Mouse (Mus musculus) E14TG2a.4 (cell line): ENCODE measurements around the gene Hectd4.
"Not testable (repeated sequence)": the region's sequence is repeated elsewhere in the genome, so short reads cannot be mapped to it uniquely, and the experiment has no call there.

Source experiments
- H3K27me3 ChIP-seq: 2 replicates; pipeline ENCODE4 v1.6.1; 2014; ENCODE audit warnings: low read length, control low read depth; ENCODE audit not compliant: insufficient read depth
- H3K36me3 ChIP-seq: 2 replicates; pipeline ENCODE4 v1.6.1; 2014; ENCODE audit warnings: low read length, control low read depth; ENCODE audit not compliant: insufficient read depth
- H3K4me1 ChIP-seq: replicated peaks from 2 replicates; pipeline ENCODE4 v1.6.1; 2014; ENCODE audit warnings: low read depth, low read length, control low read depth
- H3K4me3 ChIP-seq: replicated peaks from 2 replicates; pipeline ENCODE4 v1.5.1; 2014; ENCODE audit warnings: mild to moderate bottlenecking, low read length
- H3K9me3 ChIP-seq: 2 replicates; pipeline ENCODE4 v1.6.1; 2014; ENCODE audit warnings: low read length, control low read depth
- CTCF ChIP-seq: conservative IDR thresholded peaks from 2 replicates; pipeline ENCODE4 v1.5.1; 2014; ENCODE audit warnings: low read length
- NANOG ChIP-seq: IDR thresholded peaks from 2 replicates; pipeline ENCODE4 v1.6.1; 2014; ENCODE audit warnings: borderline replicate concordance, low read length, mixed read lengths
- POU5F1 ChIP-seq: IDR thresholded peaks from 2 replicates; pipeline ENCODE4 v1.6.1; 2014; ENCODE audit warnings: low read length, borderline replicate concordance

Hectd4 gene

DNA sequence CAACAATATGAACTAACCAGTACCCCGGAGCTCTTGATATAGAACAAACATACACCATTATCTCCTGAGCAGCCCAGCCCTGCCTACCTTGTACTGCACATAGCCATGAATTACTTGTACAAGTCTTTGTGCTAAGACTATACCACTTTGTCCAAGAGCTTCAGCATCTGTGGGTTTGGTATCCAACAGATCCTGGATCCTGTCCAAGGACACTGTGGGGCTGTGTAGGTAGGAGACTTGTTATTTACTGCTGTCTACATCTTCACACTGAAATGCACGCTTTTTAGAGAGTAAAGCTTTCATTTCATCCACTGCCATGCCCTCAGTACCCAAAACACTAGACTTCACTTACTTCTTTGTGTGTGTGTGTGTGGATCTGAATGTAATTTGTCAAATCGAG is 4.8 kb downstream of the Hectd4 start:
- Histone ChIP-seq H3K4me3 (no peak overlapping the region), H3K36me3 (no peaks in the 10 kb centered on the region), H3K4me1 (peaks cover 18% of the 10 kb centered on the region), H3K9me3 (no peaks in the 10 kb centered on the region), H3K27me3 (peaks cover 9% of the 10 kb centered on the region)
- no peak for TF ChIP-seq NANOG
- TF ChIP-seq POU5F1: no peak
- TF ChIP-seq CTCF: no peak

GRCm38 (mm10) chr5:121225854-121226253 is 5.8 kb downstream of the Hectd4 start:
- H3K4me3 ChIP-seq: no peak overlapping the region
- H3K9me3 ChIP-seq: no peaks in the 10 kb centered on the region
- TF ChIP-seq POU5F1: no peak
- no peak for TF ChIP-seq NANOG
- TF ChIP-seq CTCF: no peak
- no peaks in the 10 kb centered on the region for H3K36me3 ChIP-seq
- H3K27me3 ChIP-seq: peaks cover 9% of the 10 kb centered on the region
- peaks cover 21% of the 10 kb centered on the region for H3K4me1 ChIP-seq

GRCm38 (mm10) chr5:121226406-121226805 is 6.4 kb downstream of the Hectd4 start:
- Histone ChIP-seq H3K36me3 (no peaks in the 10 kb centered on the region), H3K27me3 (peaks cover 8% of the 10 kb centered on the region), H3K4me3 (no peak overlapping the region), H3K4me1 (peaks cover 19% of the 10 kb centered on the region), H3K9me3 (no peaks in the 10 kb centered on the region)
- TF ChIP-seq CTCF: no peak
- TF ChIP-seq POU5F1: no peak
- no peak for TF ChIP-seq NANOG

- Histone ChIP-seq H3K4me1 (peaks cover 15% of the 10 kb centered on the region), H3K9me3 (no peaks in the 10 kb centered on the region), H3K4me3 (no peak overlapping the region)
These were observed 6.8 kb downstream of the Hectd4 start for GRCm38 (mm10) chr5:121226845-121227244.

DNA sequence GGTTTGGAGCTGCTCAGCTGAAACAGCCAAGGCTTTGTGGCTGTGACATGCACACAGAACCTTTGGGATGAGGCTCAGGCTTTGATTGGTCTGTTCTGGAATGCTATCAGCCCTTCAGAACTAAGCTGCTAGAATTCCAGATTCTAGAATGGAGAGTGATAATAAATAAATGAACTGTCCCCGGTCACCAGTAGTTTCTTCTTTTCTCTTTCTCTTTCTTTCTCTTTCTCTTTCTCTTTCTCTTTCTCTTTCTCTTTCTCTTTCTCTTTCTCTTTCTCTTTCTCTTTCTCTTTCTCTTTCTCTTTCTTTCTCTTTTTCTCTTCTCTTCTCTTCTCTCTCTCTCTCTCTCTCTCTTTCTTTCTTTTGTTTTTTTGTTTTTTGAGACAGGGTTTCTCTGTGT is 7.3 kb downstream of the Hectd4 start:
- H3K36me3 ChIP-seq, H3K9me3 ChIP-seq, H3K4me3 ChIP-seq, H3K27me3 ChIP-seq: not testable (repeated sequence)
- H3K4me1 ChIP-seq: peaks cover 10% of the 10 kb centered on the region

More at GRCm38 (mm10) chr5:121226845-121227244, 6.8 kb downstream of the Hectd4 start:
- peaks cover 3% of the 10 kb centered on the region; the same call in 1 of the 2 replicates for H3K27me3 ChIP-seq
- no peaks in the 10 kb centered on the region for H3K36me3 ChIP-seq
- TF ChIP-seq POU5F1 (no peak), CTCF (0 out of 2 replicates have a peak, but pooled peaks have one; percentile 14), NANOG (no peak)

DNA sequence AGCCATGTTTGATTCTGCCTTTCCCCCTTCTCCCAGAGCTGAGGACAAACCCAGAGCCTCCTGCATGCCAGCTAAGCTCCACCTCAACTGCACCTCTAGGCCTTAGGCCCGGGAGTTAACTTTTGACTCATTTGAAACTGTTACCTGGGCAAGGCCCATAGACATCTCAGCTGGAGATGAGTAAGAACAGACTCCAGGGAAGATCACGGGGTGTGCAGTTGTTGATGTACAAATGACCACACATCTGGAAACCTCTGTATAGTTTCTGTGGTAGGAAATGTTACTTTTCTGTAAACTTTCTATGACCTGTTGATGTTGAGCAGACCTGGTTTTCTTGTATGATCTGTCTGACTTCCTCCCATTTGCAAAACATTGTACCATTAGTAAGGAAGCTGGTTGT is 9.2 kb downstream of the Hectd4 start:
- TF ChIP-seq CTCF (no peak), NANOG (no peak), POU5F1 (no peak)
- no peaks in the 10 kb centered on the region for H3K27me3 ChIP-seq
- no peaks in the 10 kb centered on the region for H3K36me3 ChIP-seq
- H3K4me1 ChIP-seq: peaks cover 10% of the 10 kb centered on the region
- no peaks in the 10 kb centered on the region for H3K9me3 ChIP-seq
- no peak overlapping the region for H3K4me3 ChIP-seq

DNA sequence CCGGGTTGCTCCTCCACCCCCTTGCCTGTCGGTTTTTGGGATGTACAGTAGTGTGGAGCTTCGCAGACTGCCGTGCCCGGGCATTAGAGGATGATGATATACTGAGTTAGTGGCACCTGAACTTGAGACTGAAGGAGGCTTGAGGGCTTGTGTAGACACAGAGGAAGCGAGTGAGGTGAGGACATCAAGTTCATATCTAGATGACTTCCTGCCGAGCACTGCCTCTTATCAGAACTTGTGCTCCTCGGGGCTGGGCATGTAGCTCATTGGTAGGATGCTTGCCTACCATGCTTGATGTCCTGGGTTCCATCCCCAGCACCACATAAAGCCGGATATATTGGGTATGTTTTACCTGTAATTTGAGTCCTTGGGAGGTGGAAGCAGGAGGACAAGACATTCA is 10.8 kb downstream of the Hectd4 start:
- no peaks in the 10 kb centered on the region for H3K27me3 ChIP-seq
- H3K4me3 ChIP-seq: no peak overlapping the region
- no peaks in the 10 kb centered on the region for H3K9me3 ChIP-seq
- no peak for TF ChIP-seq NANOG
- TF ChIP-seq CTCF: no peak
- H3K36me3 ChIP-seq: no peaks in the 10 kb centered on the region
- peaks cover 7% of the 10 kb centered on the region for H3K4me1 ChIP-seq

DNA sequence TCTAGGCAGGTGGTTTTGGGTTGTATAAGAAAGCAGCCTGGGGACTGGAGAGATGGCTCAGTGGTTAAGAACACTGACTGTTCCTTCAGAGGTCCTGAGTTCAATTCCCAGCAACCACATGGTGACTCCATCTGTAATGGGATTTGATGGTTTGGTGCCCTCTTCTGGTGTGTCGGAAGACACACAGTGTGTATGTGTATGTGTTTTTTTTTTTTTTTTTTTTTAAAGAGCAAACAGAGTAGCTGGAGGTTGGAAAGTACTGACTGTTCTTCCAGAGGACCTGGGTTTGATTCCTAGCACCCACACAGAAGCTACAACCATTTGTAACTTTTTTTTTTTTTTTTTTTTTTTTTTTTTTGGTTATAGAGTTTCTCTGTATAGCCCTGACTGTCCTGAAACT is 12.8 kb downstream of the Hectd4 start:
- Histone ChIP-seq H3K4me1 (peaks cover 4% of the 10 kb centered on the region), H3K9me3 (no peaks in the 10 kb centered on the region), H3K27me3 (no peaks in the 10 kb centered on the region), H3K4me3 (no peak overlapping the region), H3K36me3 (no peaks in the 10 kb centered on the region)
- TF ChIP-seq CTCF (0 out of 2 replicates have a peak, but pooled peaks have one; percentile 9), NANOG (no peak), POU5F1 (no peak)

- Histone ChIP-seq H3K4me3 (no peak overlapping the region), H3K27me3 (no peaks in the 10 kb centered on the region), H3K9me3 (no peaks in the 10 kb centered on the region), H3K4me1 (peaks cover 4% of the 10 kb centered on the region), H3K36me3 (no peaks in the 10 kb centered on the region)
- TF ChIP-seq CTCF (no peak), POU5F1 (no peak), NANOG (no peak)
These were observed 13.7 kb downstream of the Hectd4 start for GRCm38 (mm10) chr5:121233726-121234125.
